In genomic region chr4:145294588-145294987, GRCm38 (mm10) we compare ENCODE assay signal across 30 mouse cellular contexts. TPM values are rescaled to one million over a fixed set of nuclear protein-coding genes. Genes with fewer than 3 reads are reported as not detected.
"Had no signal": no experiment of that assay in that cellular context is flagged by ENCODE, and none has a peak within 500 bp of the region (broad histone marks: within the 10 kb centered on the region; RNA-seq: fewer than 3 reads in every experiment).

No protein-coding gene starts in this region.

- H3K4me3 ChIP-seq: heart, embryonic 10.5 days; heart, embryonic 12.5 days; hindbrain, embryonic 10.5 days; hindbrain, embryonic 12.5 days; intestine, embryonic 15.5 days; kidney, embryonic 15.5 days; layer of hippocampus, adult 2 months; limb, embryonic 13.5 days; limb, embryonic 15.5 days; liver, embryonic 12.5 days had no signal

- H3K36me3 ChIP-seq: heart, embryonic 10.5 days; heart, embryonic 12.5 days; hindbrain, embryonic 10.5 days; hindbrain, embryonic 12.5 days; intestine, embryonic 15.5 days; kidney, embryonic 15.5 days; limb, embryonic 13.5 days; limb, embryonic 15.5 days; liver, embryonic 12.5 days had no signal

- H3K4me2 ChIP-seq: heart, embryonic 12.5 days; hindbrain, embryonic 12.5 days; hindbrain, embryonic 14.5 days; intestine, embryonic 15.5 days; kidney, embryonic 15.5 days; limb, embryonic 13.5 days; limb, embryonic 15.5 days; liver, embryonic 12.5 days had no signal

- DNase-seq: gastrocnemius, postnatal 14 days; gastrocnemius, postnatal 36 days; heart, adult 18-20 months; heart, postnatal 10 days; heart, postnatal 4 days; kidney, adult 18-20 months; kidney, adult 8-10 months; kidney, postnatal 10 days; kidney, postnatal 25 days; kidney, postnatal 4 days; layer of hippocampus, adult 9-11 months; layer of hippocampus, postnatal 36 days; left cerebral cortex, postnatal 4 days had no signal

- H3K4me1 ChIP-seq: heart, embryonic 10.5 days; heart, embryonic 12.5 days; hindbrain, embryonic 10.5 days; hindbrain, embryonic 12.5 days; intestine, embryonic 15.5 days; kidney, embryonic 15.5 days; limb, embryonic 13.5 days; limb, embryonic 15.5 days; liver, embryonic 12.5 days had no signal

- H3K27me3 ChIP-seq: hindbrain, embryonic 12.5 days; intestine, embryonic 15.5 days; kidney, embryonic 15.5 days; limb, embryonic 13.5 days; limb, embryonic 15.5 days had no signal

- H3K9me3 ChIP-seq: heart, embryonic 10.5 days; heart, embryonic 12.5 days; hindbrain, embryonic 10.5 days; hindbrain, embryonic 12.5 days; intestine, embryonic 15.5 days; kidney, embryonic 15.5 days; limb, embryonic 13.5 days; limb, embryonic 15.5 days; liver, embryonic 12.5 days had no signal

- H3K9ac ChIP-seq: heart, embryonic 12.5 days; hindbrain, embryonic 12.5 days; hindbrain, embryonic 14.5 days; intestine, embryonic 15.5 days; kidney, embryonic 15.5 days; limb, embryonic 13.5 days; limb, embryonic 15.5 days; liver, embryonic 12.5 days; liver, embryonic 14.5 days had no signal

- H3K27ac ChIP-seq: heart, embryonic 10.5 days; hindbrain, embryonic 10.5 days; hindbrain, embryonic 12.5 days; hindbrain, embryonic 14.5 days; intestine, embryonic 15.5 days; kidney, embryonic 15.5 days; layer of hippocampus, adult 2 months; limb, embryonic 13.5 days; limb, embryonic 15.5 days; liver, embryonic 12.5 days; liver, embryonic 14.5 days had no signal

- ATAC-seq: hindbrain, embryonic 16.5 days; inflammation-experienced regulatory T-cells, adult 6 months; intestine, embryonic 15.5 days; intestine, postnatal 0 days; liver, embryonic 12.5 days had no signal

RNA-seq across cellular contexts. Expression of gene Tnfrsf8, which starts 20.4 kb away (rescaled TPM):
- total RNA-seq: gastrocnemius, adult 18-20 months had no signal
- polyA plus RNA-seq: heart, embryonic 10.5 days; heart, embryonic 12.5 days; heart, embryonic 14.5 days; liver, embryonic 12.5 days had no signal
